Mouse (Mus musculus) midbrain, postnatal 0 days (tissue): ENCODE data around the gene Man1c1. TPM values are rescaled to one million over a fixed set of nuclear protein-coding genes. Genes with fewer than 3 reads are reported as not detected.
A peak's percentile ranks its signal among the peaks of the same experiment; 100 is the strongest.

Source experiments
- ATAC-seq: fragments of 200-750 bp; cut with Nextera tagmentation; 2 replicates; pipeline ENCODE4 v1.8.0; 2017; ENCODE audit warnings: moderate number of reproducible peaks, mild to moderate bottlenecking, moderate TSS enrichment, moderate library complexity; ENCODE audit not compliant: low FRiP score
- DNase-seq: peaks from one replicate; pipeline ENCODE4 v3.0.0-alpha.2; 2015; ENCODE audit warnings: low spot score
- H3K27ac ChIP-seq: fragments of 300-500 bp; sonication (generic); 2 replicates; pipeline ENCODE4 v1.5.1; 2014; ENCODE audit warnings: low read depth, mild to moderate bottlenecking, low read length, mixed read lengths
- H3K27me3 ChIP-seq: fragments of 300-500 bp; sonication (generic); 2 replicates; pipeline ENCODE4 v1.6.1; 2014; ENCODE audit warnings: low read length, control low read depth, mixed read lengths; ENCODE audit not compliant: insufficient read depth
- H3K36me3 ChIP-seq: fragments of 300-500 bp; sonication (generic); 2 replicates; pipeline ENCODE4 v1.6.1; 2014; ENCODE audit warnings: low read length, control low read depth, mixed read lengths; ENCODE audit not compliant: insufficient read depth
- H3K4me1 ChIP-seq: fragments of 300-500 bp; sonication (generic); 2 replicates; pipeline ENCODE4 v1.6.1; 2014; ENCODE audit warnings: mild to moderate bottlenecking, control low read depth, antibody characterized with exemption, low read length, mixed read lengths; ENCODE audit not compliant: insufficient read depth
- H3K4me2 ChIP-seq: fragments of 300-500 bp; sonication (generic); 2 replicates; pipeline ENCODE4 v1.6.1; 2014; ENCODE audit warnings: low read depth, mild to moderate bottlenecking, low read length, mixed read lengths; ENCODE audit not compliant: poor library complexity, severe bottlenecking
- H3K4me3 ChIP-seq: fragments of 300-500 bp; sonication (generic); 2 replicates; pipeline ENCODE4 v1.5.1; 2014; ENCODE audit warnings: low read depth, mild to moderate bottlenecking, low read length, moderate library complexity
- H3K9ac ChIP-seq: fragments of 300-500 bp; sonication (generic); replicated peaks from 2 replicates; pipeline ENCODE4 v1.6.1; 2014; ENCODE audit warnings: mild to moderate bottlenecking, low read length, moderate library complexity, mixed read lengths; ENCODE audit not compliant: poor library complexity, severe bottlenecking
- H3K9me3 ChIP-seq: fragments of 300-500 bp; sonication (generic); 2 replicates; pipeline ENCODE4 v1.6.1; 2016; ENCODE audit warnings: low read length, control low read depth
- CTCF ChIP-seq: IDR thresholded peaks from 2 replicates; pipeline ENCODE4 v1.5.1; 2016; ENCODE audit warnings: antibody characterized with exemption, mild to moderate bottlenecking
- WGBS: fragments of 180-500 bp; shearing (Covaris S2); extraction: QIAGEN DNeasy Blood & Tissue Kit; methylation state at CpG from one replicate; pipeline ENCODE4 v1.1.7; 2014; 5-methylcytosine and 5-hydroxymethylcytosine counted together
- polyA plus RNA-seq: library from polyadenylated mRNA; unstranded; fragments of >200 nt; fragmentation: Nextera tagmentation; extraction: Ambion mirVana; gene quantifications from 2 replicates; pipeline ENCODE4 v1.2.1, GENCODE M21; 2015
- total RNA-seq: library from RNA; depleted of rRNA; stranded (reverse); fragments of >200 nt; gene quantifications from 2 replicates; pipeline ENCODE4 v1.2.3, GENCODE M21; 2014

The Man1c1 gene
- total and polyA plus RNA-seq, 2 experiments from 2014 or later = 3.4 to 28.7 TPM

- no peaks in the 10 kb centered on the region for H3K36me3 ChIP-seq
- H3K4me3 ChIP-seq = no peak overlapping the region
- TF ChIP-seq CTCF = no peak
- H3K4me2 ChIP-seq = no peak overlapping the region
- H3K27ac ChIP-seq = no peak overlapping the region
- no peaks in the 10 kb centered on the region for H3K9me3 ChIP-seq
- H3K4me1 ChIP-seq = no peaks in the 10 kb centered on the region; the same call in 1 of the 2 replicates
- H3K9ac ChIP-seq = no peak overlapping the region
- no peak for DNase-seq
- H3K27me3 ChIP-seq = no peaks in the 10 kb centered on the region
- no peak for ATAC-seq
- 85% methylated on average over 5 of the region's 5 CpGs for WGBS
These were observed 46.2 kb upstream of the Man1c1 start for GRCm38 (mm10) chr4:134750263-134750662.

GRCm38 (mm10) chr4:134749301-134750030, 45.4 kb upstream of the Man1c1 start:
- ATAC-seq (no peak), DNase-seq (no peak)
- H3K9ac ChIP-seq = no peak overlapping the region
- no peaks in the 10 kb centered on the region for H3K4me1 ChIP-seq
- H3K27ac ChIP-seq = no peak overlapping the region
- whole genome bisulfite sequencing = 69% methylated on average over 21 of the region's 21 CpGs
- H3K4me3 ChIP-seq = no peak overlapping the region
- H3K4me2 ChIP-seq = no peak overlapping the region
- no peaks in the 10 kb centered on the region for H3K36me3 ChIP-seq
- H3K9me3 ChIP-seq = no peaks in the 10 kb centered on the region
- peak; percentile 34; the same call in 1 of the 2 replicates for TF ChIP-seq CTCF
- H3K27me3 ChIP-seq = no peaks in the 10 kb centered on the region

GRCm38 (mm10) chr4:134745900-134746661, 42.0 kb upstream of the Man1c1 start:
- ATAC-seq (no peak), DNase-seq (no peak)
- H3K4me3 ChIP-seq = no peak overlapping the region
- H3K27ac ChIP-seq = no peak overlapping the region
- no peak overlapping the region for H3K4me2 ChIP-seq
- no peaks in the 10 kb centered on the region for H3K4me1 ChIP-seq
- no peak overlapping the region for H3K9ac ChIP-seq
- H3K27me3 ChIP-seq = no peaks in the 10 kb centered on the region
- H3K9me3 ChIP-seq = no peaks in the 10 kb centered on the region
- H3K36me3 ChIP-seq = no peaks in the 10 kb centered on the region
- peak; percentile 20; the same call in 1 of the 2 replicates for TF ChIP-seq CTCF
- WGBS = 83% methylated on average over 16 of the region's 16 CpGs

- H3K36me3 ChIP-seq = no peaks in the 10 kb centered on the region
- H3K4me2 ChIP-seq = no peak overlapping the region
- ATAC-seq = no peak
- H3K27ac ChIP-seq = no peak overlapping the region
- no peak overlapping the region for H3K4me3 ChIP-seq
- TF ChIP-seq CTCF = no peak
- no peak for DNase-seq
- H3K27me3 ChIP-seq = no peaks in the 10 kb centered on the region
- H3K4me1 ChIP-seq = no peaks in the 10 kb centered on the region
- no peaks in the 10 kb centered on the region for H3K9me3 ChIP-seq
- H3K9ac ChIP-seq = no peak overlapping the region
- WGBS = 33% methylated on average over 16 of the region's 16 CpGs
These were observed 40.0 kb upstream of the Man1c1 start for GRCm38 (mm10) chr4:134743881-134744633.

GRCm38 (mm10) chr4:134741949-134742348, 37.9 kb upstream of the Man1c1 start:
- TF ChIP-seq CTCF = no peak
- Histone ChIP-seq H3K27ac (no peak overlapping the region), H3K4me3 (no peak overlapping the region), H3K4me1 (no peaks in the 10 kb centered on the region), H3K27me3 (no peaks in the 10 kb centered on the region), H3K4me2 (no peak overlapping the region), H3K9ac (no peak overlapping the region), H3K36me3 (no peaks in the 10 kb centered on the region), H3K9me3 (no peaks in the 10 kb centered on the region)
- ATAC-seq = no peak
- no peak for DNase-seq
- 82% methylated on average over 8 of the region's 8 CpGs for WGBS
